Mouse (Mus musculus) heart, embryonic 14.5 days (tissue): Measurements from ENCODE around the gene Resf1. TPM values are rescaled to one million over a fixed set of nuclear protein-coding genes. Genes with fewer than 3 reads are reported as not detected.

Source experiments
- ATAC-seq: fragments of 200-750 bp; cut with Nextera tagmentation; 2 replicates; pipeline ENCODE4 v1.8.0; 2017; ENCODE audit warnings: low read depth, moderate TSS enrichment; ENCODE audit not compliant: insufficient number of reproducible peaks, insufficient read depth, low FRiP score
- H3K27ac ChIP-seq, 2 experiments: fragments of 200-500 bp in 1 of 2; fragments of 300-500 bp in 1 of 2; sonication (generic) in 1 of 2; replicated peaks in 1 of 2; 2 replicates each; pipeline ENCODE4 v1.5.1; 2012 to 2014; ENCODE audit warnings: low read depth in 2 of 2, low read length in 2 of 2, control low read depth in 1 of 2, mild to moderate bottlenecking in 1 of 2, mixed read lengths in 1 of 2; ENCODE audit not compliant: control insufficient read depth in 1 of 2, insufficient read depth in 1 of 2
- H3K27me3 ChIP-seq: fragments of 300-500 bp; sonication (generic); 2 replicates; pipeline ENCODE4 v1.6.1; 2014; ENCODE audit warnings: mild to moderate bottlenecking, low read length, control low read depth; ENCODE audit not compliant: control insufficient read depth, insufficient read depth
- H3K36me3 ChIP-seq: fragments of 300-500 bp; sonication (generic); 2 replicates; pipeline ENCODE4 v1.6.1; 2014; ENCODE audit warnings: mild to moderate bottlenecking, control low read depth, low read length, mixed read lengths; ENCODE audit not compliant: control insufficient read depth, insufficient read depth
- H3K4me1 ChIP-seq, 2 experiments: fragments of 200-500 bp in 1 of 2; fragments of 300-500 bp in 1 of 2; sonication (generic) in 1 of 2; 2 replicates each; pipeline ENCODE4 v1.6.1; 2012 to 2014; ENCODE audit warnings: low read length in 2 of 2, control low read depth in 1 of 2, mixed read lengths in 1 of 2; ENCODE audit not compliant: control insufficient read depth in 2 of 2, insufficient read depth in 2 of 2
- H3K4me2 ChIP-seq: fragments of 300-500 bp; sonication (generic); 2 replicates; pipeline ENCODE4 v1.6.1; 2014; ENCODE audit warnings: mild to moderate bottlenecking, low read length
- H3K4me3 ChIP-seq, 2 experiments: fragments of 200-500 bp in 1 of 2; fragments of 300-500 bp in 1 of 2; sonication (generic) in 1 of 2; 2 replicates each; pipeline ENCODE4 v1.5.1; 2012 to 2014; ENCODE audit warnings: low read length in 2 of 2, mild to moderate bottlenecking in 2 of 2, control low read depth in 1 of 2, low read depth in 1 of 2, moderate library complexity in 1 of 2; ENCODE audit not compliant: control insufficient read depth in 1 of 2, insufficient read depth in 1 of 2
- H3K9ac ChIP-seq: fragments of 300-500 bp; sonication (generic); 2 replicates; pipeline ENCODE4 v1.6.1; 2014; ENCODE audit warnings: mild to moderate bottlenecking, low read length
- H3K9me3 ChIP-seq: fragments of 300-500 bp; sonication (generic); 2 replicates; pipeline ENCODE4 v1.6.1; 2016; ENCODE audit warnings: low read length, control low read depth; ENCODE audit not compliant: control insufficient read depth
- WGBS: fragments of 180-500 bp; shearing (Covaris S2); extraction: QIAGEN DNeasy Blood & Tissue Kit; methylation state at CpG from one replicate; pipeline ENCODE4 v1.1.7; 2014; 5-methylcytosine and 5-hydroxymethylcytosine counted together
- polyA plus RNA-seq: library from polyadenylated mRNA; unstranded; fragments of >200 nt; fragmentation: Nextera tagmentation; extraction: Ambion mirVana; gene quantifications from 2 replicates; pipeline ENCODE4 v1.2.1, GENCODE M21; 2014

Resf1 gene
- polyA plus RNA-seq, 1 experiment from 2014 or later: 24.4 TPM

- no peak overlapping the region for H3K9ac ChIP-seq
- no peak overlapping the region; a peak in 1 of 4 replicates for H3K27ac ChIP-seq
- ATAC-seq: no peak
- WGBS: 62% methylated on average over 4 of the region's 4 CpGs
- no peaks in the 10 kb centered on the region for H3K27me3 ChIP-seq
- no peak overlapping the region for H3K4me2 ChIP-seq
- H3K4me3 ChIP-seq: no peak overlapping the region
- H3K36me3 ChIP-seq: peaks cover 78% of the 10 kb centered on the region
- H3K4me1 ChIP-seq: no peaks in the 10 kb centered on the region
- no peaks in the 10 kb centered on the region for H3K9me3 ChIP-seq
These were observed 14.5 kb downstream of the Resf1 start for GRCm38 (mm10) chr6:149323523-149324241.

GRCm38 (mm10) chr6:149324242-149324633, 15.0 kb downstream of the Resf1 start:
- Histone ChIP-seq H3K4me1 (no peaks in the 10 kb centered on the region), H3K9me3 (no peaks in the 10 kb centered on the region), H3K27ac (no peak overlapping the region; a peak in 1 of 4 replicates), H3K27me3 (no peaks in the 10 kb centered on the region), H3K36me3 (peaks cover 80% of the 10 kb centered on the region), H3K4me3 (no peak overlapping the region), H3K4me2 (no peak overlapping the region), H3K9ac (no peak overlapping the region)
- no peak for ATAC-seq
- WGBS: 96% methylated on average over 6 of the region's 6 CpGs

GRCm38 (mm10) chr6:149329071-149329470, 19.9 kb downstream of the Resf1 start:
- Histone ChIP-seq H3K9me3 (no peaks in the 10 kb centered on the region), H3K27me3 (no peaks in the 10 kb centered on the region), H3K27ac (no peak overlapping the region), H3K4me2 (no peak overlapping the region), H3K36me3 (peaks cover 77% of the 10 kb centered on the region), H3K4me1 (no peaks in the 10 kb centered on the region), H3K9ac (no peak overlapping the region), H3K4me3 (no peak overlapping the region)
- no peak for ATAC-seq
- 89% methylated on average over 4 of the region's 4 CpGs for WGBS

GRCm38 (mm10) chr6:149330332-149330731, 21.1 kb downstream of the Resf1 start:
- Histone ChIP-seq H3K4me3 (no peak overlapping the region), H3K4me2 (no peak overlapping the region), H3K27me3 (no peaks in the 10 kb centered on the region), H3K9me3 (no peaks in the 10 kb centered on the region), H3K4me1 (no peaks in the 10 kb centered on the region), H3K9ac (no peak overlapping the region), H3K27ac (no peak overlapping the region), H3K36me3 (peaks cover 84% of the 10 kb centered on the region)
- no peak for ATAC-seq
- 51% methylated on average over 1 of the region's 1 CpGs for WGBS

GRCm38 (mm10) chr6:149333036-149333435, 23.8 kb downstream of the Resf1 start:
- no peak overlapping the region for H3K4me2 ChIP-seq
- H3K27me3 ChIP-seq: no peaks in the 10 kb centered on the region
- no peak overlapping the region for H3K4me3 ChIP-seq
- H3K9me3 ChIP-seq: no peaks in the 10 kb centered on the region
- no peak overlapping the region for H3K9ac ChIP-seq
- H3K4me1 ChIP-seq: no peaks in the 10 kb centered on the region
- H3K36me3 ChIP-seq: peaks cover 71% of the 10 kb centered on the region
- WGBS: 87% methylated on average over 2 of the region's 2 CpGs
- H3K27ac ChIP-seq: no peak overlapping the region
- no peak for ATAC-seq

- H3K9me3 ChIP-seq: peaks cover 6% of the 10 kb centered on the region
- H3K4me3 ChIP-seq: no peak overlapping the region
- no peak overlapping the region for H3K27ac ChIP-seq
- no peak overlapping the region for H3K4me2 ChIP-seq
- no peaks in the 10 kb centered on the region for H3K27me3 ChIP-seq
- H3K4me1 ChIP-seq: no peaks in the 10 kb centered on the region
- peaks cover 37% of the 10 kb centered on the region for H3K36me3 ChIP-seq
- no peak for ATAC-seq
- H3K9ac ChIP-seq: no peak overlapping the region
These were observed 28.8 kb downstream of the Resf1 start for GRCm38 (mm10) chr6:149337990-149338389.

GRCm38 (mm10) chr6:149338622-149339021, 29.4 kb downstream of the Resf1 start:
- Histone ChIP-seq H3K4me1 (peaks cover 0 to 2% of the 10 kb centered on the region in 2 experiments; a peak in 1 of 4 replicates), H3K4me2 (no peak overlapping the region), H3K27ac (no peak overlapping the region), H3K27me3 (no peaks in the 10 kb centered on the region), H3K36me3 (peaks cover 30% of the 10 kb centered on the region), H3K9me3 (peaks cover 6% of the 10 kb centered on the region), H3K9ac (no peak overlapping the region), H3K4me3 (no peak overlapping the region)
- WGBS: 82% methylated on average over 1 of the region's 1 CpGs
- ATAC-seq: no peak

GRCm38 (mm10) chr6:149343802-149344201, 34.6 kb downstream of the Resf1 start:
- Histone ChIP-seq H3K4me1 (peaks cover 0 to 6% of the 10 kb centered on the region in 2 experiments; a peak in 1 of 4 replicates), H3K9me3 (peaks cover 6% of the 10 kb centered on the region), H3K27me3 (no peaks in the 10 kb centered on the region), H3K36me3 (no peaks in the 10 kb centered on the region), H3K4me3 (no peak overlapping the region), H3K27ac (no peak overlapping the region; a peak in 1 of 4 replicates), H3K4me2 (0 out of 2 replicates have a peak overlapping the region, but pooled peaks have one; percentile 8), H3K9ac (no peak overlapping the region)
- ATAC-seq: no peak
- WGBS: 18% methylated on average over 2 of the region's 2 CpGs
